Mouse (Mus musculus) embryonic facial prominence, embryonic 13.5 days (tissue): ENCODE data around the gene Gpc5. TPM values are rescaled to one million over a fixed set of nuclear protein-coding genes. Genes with fewer than 3 reads are reported as not detected.

Experiments
- ATAC-seq: fragments of 200-750 bp; cut with Nextera tagmentation; 2 replicates; pipeline ENCODE4 v1.8.0; 2017; ENCODE audit warnings: low read depth; ENCODE audit not compliant: insufficient number of reproducible peaks, insufficient read depth, low FRiP score, low TSS enrichment
- H3K27ac ChIP-seq: fragments of 300-500 bp; sonication (generic); 2 replicates; pipeline ENCODE4 v1.5.1; 2015; ENCODE audit warnings: moderate library complexity, mild to moderate bottlenecking, inconsistent platforms
- H3K27me3 ChIP-seq: fragments of 300-500 bp; sonication (generic); 2 replicates; pipeline ENCODE4 v1.6.1; 2015; ENCODE audit warnings: mild to moderate bottlenecking, inconsistent platforms
- H3K36me3 ChIP-seq: fragments of 300-500 bp; sonication (generic); 2 replicates; pipeline ENCODE4 v1.6.1; 2015; ENCODE audit warnings: mild to moderate bottlenecking, inconsistent platforms
- H3K4me1 ChIP-seq: fragments of 300-500 bp; sonication (generic); 2 replicates; pipeline ENCODE4 v1.6.1; 2015; ENCODE audit warnings: inconsistent platforms
- H3K4me2 ChIP-seq: fragments of 300-500 bp; sonication (generic); 2 replicates; pipeline ENCODE4 v1.6.1; 2015; ENCODE audit warnings: moderate library complexity, mild to moderate bottlenecking, inconsistent platforms
- H3K4me3 ChIP-seq: fragments of 300-500 bp; sonication (generic); 2 replicates; pipeline ENCODE4 v1.5.1; 2015; ENCODE audit warnings: mild to moderate bottlenecking, inconsistent platforms
- H3K9ac ChIP-seq: fragments of 300-500 bp; sonication (generic); 2 replicates; pipeline ENCODE4 v1.6.1; 2015; ENCODE audit warnings: mild to moderate bottlenecking, inconsistent platforms
- H3K9me3 ChIP-seq: fragments of 300-500 bp; sonication (generic); 2 replicates; pipeline ENCODE4 v1.6.1; 2016; ENCODE audit warnings: inconsistent platforms
- WGBS: fragments of 180-500 bp; shearing (Covaris S2); methylation state at CpG from one replicate; pipeline ENCODE4 v1.1.7; 2015; ENCODE audit warnings: mixed read lengths; 5-methylcytosine and 5-hydroxymethylcytosine counted together
- polyA plus RNA-seq: library from polyadenylated mRNA; unstranded; fragments of >200 nt; fragmentation: Nextera tagmentation; extraction: Ambion mirVana; gene quantifications from 2 replicates; pipeline ENCODE4 v1.2.1, GENCODE M21; 2015

The Gpc5 gene
- polyA plus RNA-seq, 1 experiment from 2014 or later: 1.5 TPM

- 79% methylated on average over 2 of the region's 2 CpGs for WGBS
- Histone ChIP-seq H3K27me3 (no peaks in the 10 kb centered on the region), H3K4me1 (no peaks in the 10 kb centered on the region), H3K36me3 (no peaks in the 10 kb centered on the region), H3K27ac (no peak overlapping the region), H3K4me3 (no peak overlapping the region), H3K9me3 (no peaks in the 10 kb centered on the region), H3K9ac (no peak overlapping the region), H3K4me2 (no peak overlapping the region)
- no peak for ATAC-seq
Observed at GRCm38 (mm10) chr14:115253685-115254084, 161.7 kb downstream of the Gpc5 start.

GRCm38 (mm10) chr14:115269703-115270402 is 177.8 kb downstream of the Gpc5 start:
- Histone ChIP-seq H3K36me3 (no peaks in the 10 kb centered on the region), H3K4me2 (no peak overlapping the region)
- 87% methylated on average over 6 of the region's 6 CpGs for WGBS

GRCm38 (mm10) chr14:115270445-115270844 is 178.4 kb downstream of the Gpc5 start:
- no peak for ATAC-seq
- Histone ChIP-seq H3K27ac (no peak overlapping the region), H3K36me3 (no peaks in the 10 kb centered on the region), H3K4me3 (no peak overlapping the region), H3K9me3 (no peaks in the 10 kb centered on the region), H3K4me1 (no peaks in the 10 kb centered on the region), H3K27me3 (no peaks in the 10 kb centered on the region), H3K4me2 (no peak overlapping the region), H3K9ac (no peak overlapping the region)
- 86% methylated on average over 6 of the region's 6 CpGs for WGBS

More at GRCm38 (mm10) chr14:115269703-115270402, 177.8 kb downstream of the Gpc5 start:
- Histone ChIP-seq H3K4me1 (no peaks in the 10 kb centered on the region), H3K4me3 (no peak overlapping the region), H3K9ac (no peak overlapping the region), H3K27ac (no peak overlapping the region), H3K27me3 (no peaks in the 10 kb centered on the region), H3K9me3 (no peaks in the 10 kb centered on the region)
- ATAC-seq: no peak

- no peak overlapping the region for H3K9ac ChIP-seq
- no peak for ATAC-seq
Observed at GRCm38 (mm10) chr14:115282782-115283181, 190.8 kb downstream of the Gpc5 start.

GRCm38 (mm10) chr14:115324247-115324646 is 232.2 kb downstream of the Gpc5 start:
- Histone ChIP-seq H3K27me3 (no peaks in the 10 kb centered on the region), H3K4me3 (no peak overlapping the region), H3K4me1 (no peaks in the 10 kb centered on the region), H3K27ac (no peak overlapping the region), H3K9ac (no peak overlapping the region), H3K4me2 (no peak overlapping the region), H3K9me3 (no peaks in the 10 kb centered on the region), H3K36me3 (no peaks in the 10 kb centered on the region)
- ATAC-seq: no peak
- 80% methylated on average over 2 of the region's 2 CpGs for whole genome bisulfite sequencing

More at GRCm38 (mm10) chr14:115282782-115283181, 190.8 kb downstream of the Gpc5 start:
- H3K27ac ChIP-seq: no peak overlapping the region
- H3K27me3 ChIP-seq: no peaks in the 10 kb centered on the region
- H3K4me2 ChIP-seq: no peak overlapping the region
- no peaks in the 10 kb centered on the region for H3K9me3 ChIP-seq
- H3K4me1 ChIP-seq: no peaks in the 10 kb centered on the region
- no peaks in the 10 kb centered on the region for H3K36me3 ChIP-seq
- H3K4me3 ChIP-seq: no peak overlapping the region

- no peaks in the 10 kb centered on the region for H3K9me3 ChIP-seq
- no peaks in the 10 kb centered on the region for H3K4me1 ChIP-seq
- no peak overlapping the region for H3K27ac ChIP-seq
- no peaks in the 10 kb centered on the region for H3K36me3 ChIP-seq
- H3K4me2 ChIP-seq: no peak overlapping the region
- no peaks in the 10 kb centered on the region for H3K27me3 ChIP-seq
- no peak overlapping the region for H3K9ac ChIP-seq
- 59% methylated on average over 5 of the region's 5 CpGs for WGBS
- H3K4me3 ChIP-seq: no peak overlapping the region
- no peak; the same call in 1 of the 2 replicates for ATAC-seq
Observed at GRCm38 (mm10) chr14:115326426-115326825, 234.4 kb downstream of the Gpc5 start.

- WGBS: 80% methylated on average over 3 of the region's 3 CpGs
- H3K4me2 ChIP-seq: no peak overlapping the region
- no peaks in the 10 kb centered on the region for H3K9me3 ChIP-seq
- H3K9ac ChIP-seq: no peak overlapping the region
- H3K4me1 ChIP-seq: no peaks in the 10 kb centered on the region
- no peaks in the 10 kb centered on the region for H3K36me3 ChIP-seq
- no peak overlapping the region for H3K4me3 ChIP-seq
- no peaks in the 10 kb centered on the region for H3K27me3 ChIP-seq
- no peak overlapping the region for H3K27ac ChIP-seq
- ATAC-seq: no peak
Observed at GRCm38 (mm10) chr14:115339084-115339483, 247.1 kb downstream of the Gpc5 start.

GRCm38 (mm10) chr14:115342597-115342996 is 250.6 kb downstream of the Gpc5 start:
- 43% methylated on average over 2 of the region's 2 CpGs for WGBS
- Histone ChIP-seq H3K27ac (no peak overlapping the region), H3K36me3 (no peaks in the 10 kb centered on the region), H3K9me3 (no peaks in the 10 kb centered on the region), H3K4me3 (no peak overlapping the region), H3K4me2 (no peak overlapping the region), H3K4me1 (no peaks in the 10 kb centered on the region), H3K27me3 (no peaks in the 10 kb centered on the region), H3K9ac (no peak overlapping the region)
- ATAC-seq: no peak

- H3K4me2 ChIP-seq: no peak overlapping the region
- no peaks in the 10 kb centered on the region for H3K27me3 ChIP-seq
- 52% methylated on average over 3 of the region's 3 CpGs for WGBS
Observed at GRCm38 (mm10) chr14:115349448-115349847, 257.4 kb downstream of the Gpc5 start.

GRCm38 (mm10) chr14:115365320-115365935 is 273.4 kb downstream of the Gpc5 start:
- no peaks in the 10 kb centered on the region for H3K9me3 ChIP-seq
- 87% methylated on average over 3 of the region's 3 CpGs for WGBS
- no peaks in the 10 kb centered on the region for H3K36me3 ChIP-seq
- H3K9ac ChIP-seq: no peak overlapping the region
- no peak overlapping the region for H3K27ac ChIP-seq
- no peak overlapping the region for H3K4me2 ChIP-seq
- no peaks in the 10 kb centered on the region for H3K27me3 ChIP-seq
- H3K4me3 ChIP-seq: no peak overlapping the region
- no peaks in the 10 kb centered on the region for H3K4me1 ChIP-seq
- ATAC-seq: no peak

More at GRCm38 (mm10) chr14:115349448-115349847, 257.4 kb downstream of the Gpc5 start:
- Histone ChIP-seq H3K36me3 (no peaks in the 10 kb centered on the region), H3K27ac (no peak overlapping the region), H3K4me3 (no peak overlapping the region), H3K9me3 (no peaks in the 10 kb centered on the region), H3K4me1 (no peaks in the 10 kb centered on the region), H3K9ac (no peak overlapping the region)
- no peak for ATAC-seq

GRCm38 (mm10) chr14:115369611-115370167 is 277.7 kb downstream of the Gpc5 start:
- Histone ChIP-seq H3K4me2 (no peak overlapping the region), H3K36me3 (no peaks in the 10 kb centered on the region), H3K9ac (no peak overlapping the region), H3K4me3 (no peak overlapping the region), H3K27me3 (no peaks in the 10 kb centered on the region), H3K4me1 (no peaks in the 10 kb centered on the region), H3K27ac (no peak overlapping the region), H3K9me3 (no peaks in the 10 kb centered on the region)
- 80% methylated on average over 15 of the region's 15 CpGs for WGBS
- no peak for ATAC-seq

- no peak overlapping the region for H3K4me2 ChIP-seq
- no peaks in the 10 kb centered on the region for H3K36me3 ChIP-seq
- ATAC-seq: no peak
- no peak overlapping the region for H3K27ac ChIP-seq
- 33% methylated on average over 1 of the region's 1 CpGs for WGBS
- no peak overlapping the region for H3K9ac ChIP-seq
- H3K4me1 ChIP-seq: no peaks in the 10 kb centered on the region
- no peaks in the 10 kb centered on the region for H3K27me3 ChIP-seq
- H3K4me3 ChIP-seq: no peak overlapping the region
- no peaks in the 10 kb centered on the region for H3K9me3 ChIP-seq
Observed at GRCm38 (mm10) chr14:115371131-115371530, 279.1 kb downstream of the Gpc5 start.
